Mouse (Mus musculus) cerebellum, adult 9-10 months (tissue): ENCODE results near the gene Zfp689.
A peak's percentile ranks its signal among the peaks of the same experiment; 100 is the strongest.
"Not testable (repeated sequence)": the region's sequence is repeated elsewhere in the genome, so short reads cannot be mapped to it uniquely, and the experiment has no call there.

Source experiments
- DNase-seq: peaks from one replicate; pipeline ENCODE4 v3.0.0; 2022

Gene Zfp689

GRCm38 (mm10) chr7:127470011-127470715 is 21.2 kb upstream of the Zfp689 start:
- peak; percentile 65 for DNase-seq

GRCm38 (mm10) chr7:127466606-127467005 is 17.6 kb upstream of the Zfp689 start:
- DNase-seq: peak; percentile 38

DNA sequence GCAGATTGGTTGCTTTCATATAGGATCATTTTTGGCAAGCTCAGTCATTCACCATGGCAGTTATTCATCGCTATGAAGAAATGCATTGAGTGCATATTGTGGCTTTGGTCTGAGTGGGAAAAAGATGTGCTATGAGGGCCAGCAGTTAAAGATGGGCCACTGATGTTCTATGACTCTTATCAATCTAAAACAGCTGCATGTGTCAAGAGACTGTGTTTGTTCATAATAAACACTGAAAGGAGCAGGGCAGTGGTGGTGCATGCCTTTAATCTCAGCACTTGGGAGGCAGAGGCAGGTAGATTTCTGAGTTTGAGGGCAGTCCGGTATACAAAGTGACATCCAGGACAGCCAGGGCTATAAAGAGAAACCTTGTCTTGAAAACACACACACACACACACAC is 16.7 kb upstream of the Zfp689 start:
- DNase-seq: not testable (repeated sequence)

- DNase-seq: no peak
These were observed 16.2 kb upstream of the Zfp689 start for GRCm38 (mm10) chr7:127465191-127465590.

DNA sequence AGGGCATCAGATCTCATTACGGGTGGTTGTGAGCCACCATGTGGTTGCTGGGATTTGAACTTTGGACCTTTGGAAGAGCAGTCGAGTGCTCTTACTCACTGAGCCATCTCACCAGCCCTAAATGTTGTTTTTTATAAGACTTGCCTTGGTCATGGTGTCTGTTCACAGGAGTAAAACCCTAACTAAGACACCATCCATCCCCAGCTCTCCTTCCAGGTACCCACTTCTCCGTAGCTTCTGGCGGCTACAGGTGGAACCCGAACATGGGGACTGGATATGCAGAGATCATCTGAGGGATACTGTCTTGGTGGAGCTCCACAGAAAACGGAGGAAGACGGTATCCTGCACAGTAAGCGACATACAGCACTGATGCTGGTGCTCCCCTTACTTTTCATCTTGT is 10.4 kb upstream of the Zfp689 start, which contains the start of gene Prr14:
Gene Prr14 (plus strand): TSS at position 301 of the 400 bp plus-strand sequence.
- not testable (repeated sequence) for DNase-seq

- DNase-seq: not testable (repeated sequence)
These were observed 9.6 kb upstream of the Zfp689 start for GRCm38 (mm10) chr7:127458371-127459122.

- DNase-seq: no peak
These were observed 5.9 kb upstream of the Zfp689 start for GRCm38 (mm10) chr7:127454905-127455304.

DNA sequence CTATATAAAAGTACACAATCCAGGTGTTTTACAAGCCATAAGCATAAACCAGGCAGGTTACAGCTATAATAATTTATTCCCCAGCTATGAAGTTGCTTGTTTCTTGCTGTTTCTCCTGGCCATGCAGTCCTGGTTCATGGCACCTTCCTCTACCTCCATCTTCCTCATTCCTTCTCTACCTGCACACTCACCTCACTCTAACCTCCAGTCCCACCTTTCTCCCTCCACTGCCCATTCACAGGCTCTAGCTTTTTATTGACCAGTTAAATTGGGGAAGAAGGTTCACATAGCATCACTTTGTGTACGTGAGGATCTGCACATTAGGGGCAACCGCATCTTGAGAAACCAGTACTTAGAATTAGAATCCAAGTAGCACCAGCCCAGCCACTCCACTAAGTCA is 4.1 kb upstream of the Zfp689 start:
- DNase-seq: no peak

GRCm38 (mm10) chr7:127449966-127450365 is 1.0 kb upstream of the Zfp689 start:
- DNase-seq: no peak

DNA sequence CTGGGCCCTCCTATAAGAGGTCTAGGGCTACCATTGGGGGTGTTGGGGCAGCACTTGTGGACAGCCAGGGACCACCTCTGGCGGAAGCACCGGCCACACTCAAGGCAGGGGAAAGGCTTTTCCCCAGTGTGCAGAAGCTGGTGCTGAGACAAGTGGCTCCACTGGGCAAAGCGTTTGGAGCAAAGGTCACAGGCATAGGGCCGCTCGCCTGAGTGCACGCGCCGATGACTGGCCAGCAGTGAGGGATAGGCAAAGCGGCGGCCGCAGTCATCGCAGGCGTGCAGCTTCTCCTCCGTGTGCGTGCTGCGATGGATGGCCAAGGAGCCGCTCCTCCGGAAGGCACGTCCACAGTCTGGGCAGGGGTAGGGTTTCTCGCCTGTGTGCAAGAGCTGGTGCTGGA is 5.0 kb downstream of the Zfp689 start:
- no peak for DNase-seq

GRCm38 (mm10) chr7:127437724-127438123 is 11.2 kb downstream of the Zfp689 start:
- DNase-seq: no peak

DNA sequence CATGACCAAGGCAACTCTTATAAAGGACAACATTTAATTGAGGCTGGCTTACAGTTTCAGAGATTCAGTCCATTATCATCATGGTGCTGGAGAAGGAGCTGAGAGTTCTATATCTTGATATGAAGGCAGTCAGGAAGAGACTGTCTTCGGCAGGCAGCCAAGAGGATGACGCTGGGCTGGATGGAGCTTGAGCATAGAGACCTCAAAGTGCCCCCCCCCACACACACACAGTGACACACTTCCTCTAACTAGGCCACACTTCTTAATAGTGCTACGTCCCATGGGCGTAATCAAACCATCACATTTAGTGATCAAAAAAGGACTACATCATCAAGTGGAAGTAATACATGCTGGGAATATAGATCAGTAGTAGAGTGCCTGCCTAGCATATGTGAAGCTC is 13.8 kb downstream of the Zfp689 start:
- DNase-seq: no peak

- DNase-seq: no peak
These were observed 22.6 kb downstream of the Zfp689 start for GRCm38 (mm10) chr7:127426354-127426753.

DNA sequence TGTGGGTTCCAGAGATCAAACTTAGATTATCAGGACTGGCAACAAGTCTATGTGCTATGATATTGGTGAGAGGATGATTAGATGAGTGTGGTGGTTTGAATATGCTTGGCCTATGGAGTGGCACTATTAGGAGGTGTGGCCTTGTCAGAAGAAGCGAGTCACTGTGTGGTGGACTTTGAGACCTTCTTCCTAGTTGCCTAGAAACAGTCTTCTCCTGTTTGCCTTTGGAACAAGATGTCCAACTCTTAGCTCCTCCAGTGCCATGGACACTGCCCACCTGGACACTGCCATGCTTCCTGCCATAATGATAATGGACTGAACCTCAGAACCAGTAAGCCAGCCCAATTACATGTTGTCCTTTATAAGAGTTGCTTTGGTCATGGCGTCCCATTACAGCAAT is 23.0 kb downstream of the Zfp689 start:
- no peak for DNase-seq

- no peak for DNase-seq
These were observed 23.7 kb downstream of the Zfp689 start for GRCm38 (mm10) chr7:127425291-127425690.

DNA sequence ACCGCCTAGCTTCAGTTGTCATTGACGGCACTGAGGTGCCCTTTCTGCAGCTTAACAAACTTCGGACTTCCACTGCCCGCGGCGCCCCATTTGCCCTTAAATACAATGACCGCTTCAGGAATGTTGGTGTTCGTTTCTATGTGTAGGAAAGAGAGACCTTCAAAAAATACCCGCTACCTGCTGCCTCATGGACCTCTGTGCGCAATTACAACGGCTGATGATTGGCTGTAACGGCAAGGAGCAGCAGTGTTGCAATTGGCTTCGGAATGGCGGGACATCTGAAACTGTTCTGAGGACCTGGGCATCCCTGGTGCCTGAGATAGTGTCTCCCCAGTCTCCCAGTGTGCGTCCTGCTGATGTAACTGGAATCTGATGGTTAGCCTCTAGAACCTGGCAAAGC is 26.7 kb downstream of the Zfp689 start:
- peak; percentile 37 for DNase-seq

GRCm38 (mm10) chr7:127421388-127422191 is 27.4 kb downstream of the Zfp689 start, which contains the start of gene Zfp688:
TSS of gene Zfp688 (minus strand) at chr7:127422068.
- peak; percentile 89 for DNase-seq

GRCm38 (mm10) chr7:127411418-127411817 is 37.5 kb downstream of the Zfp689 start:
- no peak for DNase-seq

GRCm38 (mm10) chr7:127406002-127406987 is 42.7 kb downstream of the Zfp689 start, which contains the start of gene Zfp764:
TSS of gene Zfp764 (minus strand) at chr7:127406822.
- DNase-seq: peak; percentile 96

DNA sequence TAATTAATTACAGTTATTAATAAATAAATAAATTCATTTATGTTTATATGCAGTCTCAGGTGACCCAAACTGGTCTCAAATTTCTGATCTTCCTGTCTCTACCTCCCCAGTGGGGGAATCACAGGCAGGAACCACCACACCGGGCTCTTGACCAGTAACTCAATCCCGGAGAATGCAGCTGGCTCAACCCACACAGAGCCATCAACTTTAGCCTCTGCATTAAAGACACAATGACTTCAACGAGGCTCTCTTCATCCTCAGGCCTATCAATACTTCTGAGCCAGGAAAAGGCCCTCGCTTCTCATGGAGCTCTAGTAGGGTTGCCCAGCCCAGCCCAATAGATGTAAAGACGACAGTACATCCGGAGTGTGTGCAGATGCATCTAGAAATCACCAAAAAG is 44.9 kb downstream of the Zfp689 start:
- not testable (repeated sequence) for DNase-seq

- DNase-seq: no peak
These were observed 46.0 kb downstream of the Zfp689 start for GRCm38 (mm10) chr7:127402980-127403379.

DNA sequence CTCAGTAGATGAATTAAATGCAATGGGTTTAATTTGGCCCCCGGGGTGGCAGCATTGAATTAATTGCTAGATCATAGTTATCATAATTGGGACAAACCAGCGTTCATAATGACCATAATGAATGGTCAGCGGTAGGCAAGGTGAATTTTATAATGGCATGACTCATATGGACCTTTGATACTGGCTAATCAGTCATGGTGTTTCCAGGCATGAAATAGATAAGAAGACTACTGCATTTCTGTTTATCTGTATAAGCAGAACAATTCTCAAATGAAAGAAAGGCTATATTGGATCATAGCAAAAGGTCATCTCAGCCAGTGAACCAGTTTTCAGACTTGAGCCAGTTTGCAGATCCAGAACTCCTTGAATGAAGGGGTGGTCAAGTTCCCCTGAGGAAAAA is 48.6 kb downstream of the Zfp689 start:
- no peak for DNase-seq
